Mouse (Mus musculus): ENCODE results near the gene Gns. TPM values are rescaled to one million over a fixed set of nuclear protein-coding genes. Genes with fewer than 3 reads are reported as not detected.

Gns gene
- total and polyA plus RNA-seq, 2 experiments: 65.7 to 84.0 TPM

GRCm38 (mm10) chr10:121439310-121439731 lies 74.4 kb downstream of the Gns start:
- Histone ChIP-seq H3K4me3 (ENCODE audit: insufficient read depth, low read depth, low read length) (no peak overlapping the region), H3K79me2 (ENCODE audit: control insufficient read depth, insufficient read depth, low read length) (peaks cover 47% of the 10 kb centered on the region), H3K27ac (replicated peaks; ENCODE audit: insufficient read depth, low read depth, low read length) (peak overlapping the region; percentile 64), H3K9ac (ENCODE audit: low read depth, low read length) (peak overlapping the region; percentile 14; the same call in 1 of the 2 replicates), H3K4me1 (ENCODE audit: control insufficient read depth, insufficient read depth, low read length) (peaks cover 26% of the 10 kb centered on the region), H3K27me3 (ENCODE audit: control insufficient read depth, insufficient read depth, low read length) (no peaks in the 10 kb centered on the region), H3K36me3 (ENCODE audit: control insufficient read depth, insufficient read depth, low read length) (no peaks in the 10 kb centered on the region)
- 11% methylated on average over 12 of the region's 12 CpGs for WGBS
- DNase-seq (ENCODE audit: extremely low read depth, low read depth, low spot score): peak; percentile 85
- TF ChIP-seq CTCF (IDR thresholded peaks at IDR 0.05; ENCODE audit: low read depth, low read length) (no peak), POLR2A (IDR thresholded peaks at IDR 0.05; ENCODE audit: extremely low read depth, insufficient read depth, low read length) (no peak)

- no peak overlapping the region for H3K4me3 ChIP-seq (ENCODE audit: insufficient read depth, low read depth, low read length)
- peaks cover 50% of the 10 kb centered on the region for H3K79me2 ChIP-seq (ENCODE audit: control insufficient read depth, insufficient read depth, low read length)
- peaks cover 25% of the 10 kb centered on the region for H3K4me1 ChIP-seq (ENCODE audit: control insufficient read depth, insufficient read depth, low read length)
- TF ChIP-seq CTCF (IDR thresholded peaks at IDR 0.05; ENCODE audit: low read depth, low read length): no peak
- TF ChIP-seq POLR2A (IDR thresholded peaks at IDR 0.05; ENCODE audit: extremely low read depth, insufficient read depth, low read length): no peak
- no peak overlapping the region for H3K27ac ChIP-seq (replicated peaks; ENCODE audit: insufficient read depth, low read depth, low read length)
- H3K36me3 ChIP-seq (ENCODE audit: control insufficient read depth, insufficient read depth, low read length): no peaks in the 10 kb centered on the region
- no peaks in the 10 kb centered on the region for H3K27me3 ChIP-seq (ENCODE audit: control insufficient read depth, insufficient read depth, low read length)
- no peak overlapping the region for H3K9ac ChIP-seq (ENCODE audit: low read depth, low read length)
- DNase-seq (ENCODE audit: extremely low read depth, low read depth, low spot score): no peak
- WGBS: 66% methylated on average over 9 of the region's 9 CpGs
Observed at GRCm38 (mm10) chr10:121443791-121444190, 78.9 kb downstream of the Gns start.

GRCm38 (mm10) chr10:121444198-121444597 lies 79.3 kb downstream of the Gns start:
- Histone ChIP-seq H3K4me1 (ENCODE audit: control insufficient read depth, insufficient read depth, low read length) (peaks cover 24% of the 10 kb centered on the region), H3K4me3 (ENCODE audit: insufficient read depth, low read depth, low read length) (no peak overlapping the region), H3K79me2 (ENCODE audit: control insufficient read depth, insufficient read depth, low read length) (peaks cover 55% of the 10 kb centered on the region), H3K27ac (replicated peaks; ENCODE audit: insufficient read depth, low read depth, low read length) (no peak overlapping the region), H3K9ac (ENCODE audit: low read depth, low read length) (no peak overlapping the region), H3K36me3 (ENCODE audit: control insufficient read depth, insufficient read depth, low read length) (no peaks in the 10 kb centered on the region), H3K27me3 (ENCODE audit: control insufficient read depth, insufficient read depth, low read length) (no peaks in the 10 kb centered on the region)
- TF ChIP-seq CTCF (IDR thresholded peaks at IDR 0.05; ENCODE audit: low read depth, low read length) (no peak), POLR2A (IDR thresholded peaks at IDR 0.05; ENCODE audit: extremely low read depth, insufficient read depth, low read length) (no peak)
- 85% methylated on average over 7 of the region's 7 CpGs for WGBS
- DNase-seq (ENCODE audit: extremely low read depth, low read depth, low spot score): no peak

- peak overlapping the region; percentile 14; the same call in 1 of the 2 replicates for H3K27ac ChIP-seq (replicated peaks; ENCODE audit: insufficient read depth, low read depth, low read length)
- no peak overlapping the region for H3K4me3 ChIP-seq (ENCODE audit: insufficient read depth, low read depth, low read length)
- no peaks in the 10 kb centered on the region for H3K27me3 ChIP-seq (ENCODE audit: control insufficient read depth, insufficient read depth, low read length)
- WGBS: 23% methylated on average over 8 of the region's 8 CpGs
- peak; percentile 89 for DNase-seq (ENCODE audit: extremely low read depth, low read depth, low spot score)
- TF ChIP-seq POLR2A (IDR thresholded peaks at IDR 0.05; ENCODE audit: extremely low read depth, insufficient read depth, low read length) (no peak), CTCF (IDR thresholded peaks at IDR 0.05; ENCODE audit: low read depth, low read length) (no peak)
- peaks cover 29% of the 10 kb centered on the region for H3K4me1 ChIP-seq (ENCODE audit: control insufficient read depth, insufficient read depth, low read length)
- H3K36me3 ChIP-seq (ENCODE audit: control insufficient read depth, insufficient read depth, low read length): no peaks in the 10 kb centered on the region
- peaks cover 57% of the 10 kb centered on the region for H3K79me2 ChIP-seq (ENCODE audit: control insufficient read depth, insufficient read depth, low read length)
- H3K9ac ChIP-seq (ENCODE audit: low read depth, low read length): no peak overlapping the region
Observed at GRCm38 (mm10) chr10:121445808-121446207, 80.9 kb downstream of the Gns start.

Other genes starting within 250 kb of the Gns start
- gene Tbc1d30, start 13.8 kb upstream of the Gns start, total RNA-seq (2014; rRNA removed): 8.4 and 10.7 TPM in 2 replicates
- gene Tbc1d30, start 13.8 kb upstream of the Gns start, polyA plus RNA-seq (2012; rRNA removed): 0.81 and 2.6 TPM in 2 replicates
- gene Rassf3, start 111.3 kb downstream of the Gns start, total RNA-seq (2014; rRNA removed): 13.4 and 18.7 TPM in 2 replicates
- 20.0 and 22.2 TPM in 2 replicates for gene Rassf3, start 111.3 kb downstream of the Gns start, polyA plus RNA-seq (2012; rRNA removed)
- 24.7 and 25.3 TPM in 2 replicates for gene Tbk1, start 221.7 kb downstream of the Gns start, total RNA-seq (2014; rRNA removed)
- gene Tbk1, start 221.7 kb downstream of the Gns start, polyA plus RNA-seq (2012; rRNA removed): 7.1 and 8.2 TPM in 2 replicates

Measured in liver, adult 2 months (tissue).